Mouse (Mus musculus): ENCODE data around the gene Iscu. TPM values are rescaled to one million over a fixed set of nuclear protein-coding genes. Genes with fewer than 3 reads are reported as not detected.
"Not testable (repeated sequence)": the region's sequence is repeated elsewhere in the genome, so short reads cannot be mapped to it uniquely, and the experiment has no call there.

Gene Iscu
- polyA plus RNA-seq, 1 experiment from 2014 or later: 132 TPM

DNA sequence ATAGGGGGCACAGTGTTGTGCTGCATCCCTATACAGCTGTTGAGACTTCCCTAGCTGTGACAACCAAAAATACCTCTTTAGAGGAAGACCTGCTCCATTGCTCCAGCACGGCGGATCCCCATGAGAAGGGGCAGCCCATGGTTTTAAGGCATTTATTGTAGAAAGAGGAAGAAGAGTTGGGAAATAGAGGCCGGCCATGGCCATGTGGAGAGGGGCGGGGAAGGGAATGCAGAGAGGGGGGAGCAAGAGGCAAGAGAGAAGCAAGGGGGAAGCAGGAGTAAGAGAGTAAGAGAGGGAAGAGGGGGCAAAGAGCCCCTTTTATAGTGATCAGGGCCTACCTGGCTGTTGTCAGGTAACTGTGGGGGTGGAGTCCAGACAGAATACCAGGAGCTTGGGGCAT lies 37.6 kb downstream of the Iscu start:
- H3K36me3 ChIP-seq (ENCODE audit: control insufficient read depth, insufficient read depth, low read length): no peaks in the 10 kb centered on the region
- H3K27me3 ChIP-seq (ENCODE audit: control insufficient read depth, insufficient read depth, low read length): no peaks in the 10 kb centered on the region
- peaks cover 2 to 5% of the 10 kb centered on the region in 2 experiments for H3K4me1 ChIP-seq (ENCODE audit: control insufficient read depth in 2 of 2, insufficient read depth in 2 of 2, low read length in 2 of 2)
- no peak for ATAC-seq (ENCODE audit: insufficient number of reproducible peaks, insufficient read depth, low FRiP score, low read depth)
- no peak overlapping the region for H3K4me3 ChIP-seq (ENCODE audit: control insufficient read depth in 1 of 2, insufficient read depth in 1 of 2, low read depth in 1 of 2, low read length in 2 of 2)
- WGBS: 87% methylated on average over 4 of the region's 4 CpGs
- H3K9me3 ChIP-seq (ENCODE audit: control insufficient read depth, low read length): 0 out of 2 replicates have a peak, but pooled peaks cover 3% of the 10 kb centered on the region
- H3K4me2 ChIP-seq (ENCODE audit: low read length): no peak overlapping the region
- H3K9ac ChIP-seq (ENCODE audit: low read length): no peak overlapping the region
- no peak overlapping the region for H3K27ac ChIP-seq (replicated peaks in 1 of 2; ENCODE audit: control insufficient read depth in 1 of 2, insufficient read depth in 1 of 2, low read depth in 2 of 2, low read length in 2 of 2)

DNA sequence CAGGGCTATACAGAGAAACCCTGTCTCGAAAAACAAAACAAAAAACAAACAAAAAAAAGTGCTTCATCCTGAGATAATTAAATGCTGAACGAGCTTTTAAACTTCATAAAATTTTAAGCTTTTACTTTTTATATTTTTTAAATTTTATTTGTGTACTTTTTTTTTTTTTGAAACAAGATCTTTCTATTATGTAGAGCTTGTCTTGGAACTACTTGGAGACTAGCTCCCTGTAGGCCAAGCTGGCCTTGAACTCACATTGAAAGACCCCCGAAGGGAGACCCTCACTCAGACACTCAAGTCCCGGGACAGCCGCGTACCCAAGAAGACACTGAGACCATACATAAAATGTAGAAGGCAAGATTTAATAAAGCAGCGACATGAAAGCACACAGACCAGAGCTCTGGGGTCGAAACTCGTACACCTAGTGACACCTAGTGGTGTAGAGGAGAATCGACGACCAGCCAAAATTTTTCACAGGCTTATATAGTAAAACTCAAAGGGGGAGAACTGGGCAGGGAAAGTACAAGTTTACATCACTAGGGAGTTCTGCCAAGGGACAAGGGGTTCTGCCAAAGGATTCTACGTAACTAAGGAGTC lies 39.4 kb downstream of the Iscu start:
- 20% methylated on average over 11 of the region's 12 CpGs for WGBS
- not testable (repeated sequence) for H3K36me3 ChIP-seq (ENCODE audit: control insufficient read depth, insufficient read depth, low read length)

GRCm38 (mm10) chr5:113812638-113813037 lies 40.1 kb downstream of the Iscu start:
- no peak overlapping the region for H3K4me3 ChIP-seq (ENCODE audit: control insufficient read depth in 1 of 2, insufficient read depth in 1 of 2, low read depth in 1 of 2, low read length in 2 of 2)
- whole genome bisulfite sequencing: 88% methylated on average over 2 of the region's 2 CpGs
- peaks cover 2 to 5% of the 10 kb centered on the region in 2 experiments for H3K4me1 ChIP-seq (ENCODE audit: control insufficient read depth in 2 of 2, insufficient read depth in 2 of 2, low read length in 2 of 2)
- no peak overlapping the region for H3K27ac ChIP-seq (replicated peaks in 1 of 2; ENCODE audit: control insufficient read depth in 1 of 2, insufficient read depth in 1 of 2, low read depth in 2 of 2, low read length in 2 of 2)
- no peak for ATAC-seq (ENCODE audit: insufficient number of reproducible peaks, insufficient read depth, low FRiP score, low read depth)
- no peaks in the 10 kb centered on the region for H3K27me3 ChIP-seq (ENCODE audit: control insufficient read depth, insufficient read depth, low read length)
- no peak overlapping the region for H3K4me2 ChIP-seq (ENCODE audit: low read length)
- H3K9ac ChIP-seq (ENCODE audit: low read length): no peak overlapping the region
- 0 out of 2 replicates have a peak, but pooled peaks cover 3% of the 10 kb centered on the region for H3K9me3 ChIP-seq (ENCODE audit: control insufficient read depth, low read length)
- no peaks in the 10 kb centered on the region for H3K36me3 ChIP-seq (ENCODE audit: control insufficient read depth, insufficient read depth, low read length)

More for the DNA sequence above, 39.4 kb downstream of the Iscu start:
- not testable (repeated sequence) for H3K4me1 ChIP-seq (ENCODE audit: control insufficient read depth in 2 of 2, insufficient read depth in 2 of 2, low read length in 2 of 2); H3K27ac ChIP-seq (replicated peaks in 1 of 2; ENCODE audit: control insufficient read depth in 1 of 2, insufficient read depth in 1 of 2, low read depth in 2 of 2, low read length in 2 of 2); H3K27me3 ChIP-seq (ENCODE audit: control insufficient read depth, insufficient read depth, low read length); H3K4me2 ChIP-seq (ENCODE audit: low read length); H3K4me3 ChIP-seq (ENCODE audit: control insufficient read depth in 1 of 2, insufficient read depth in 1 of 2, low read depth in 1 of 2, low read length in 2 of 2); H3K9ac ChIP-seq (ENCODE audit: low read length); ATAC-seq (ENCODE audit: insufficient number of reproducible peaks, insufficient read depth, low FRiP score, low read depth); H3K9me3 ChIP-seq (ENCODE audit: control insufficient read depth, low read length)

- H3K9ac ChIP-seq (ENCODE audit: low read length): no peak overlapping the region
- WGBS: 19% methylated on average over 9 of the region's 9 CpGs
- H3K27ac ChIP-seq (replicated peaks in 1 of 2; ENCODE audit: control insufficient read depth in 1 of 2, insufficient read depth in 1 of 2, low read depth in 2 of 2, low read length in 2 of 2): no peak overlapping the region
- 0 out of 2 replicates have a peak, but pooled peaks cover 3% of the 10 kb centered on the region for H3K9me3 ChIP-seq (ENCODE audit: control insufficient read depth, low read length)
- no peak for ATAC-seq (ENCODE audit: insufficient number of reproducible peaks, insufficient read depth, low FRiP score, low read depth)
- H3K4me1 ChIP-seq (ENCODE audit: control insufficient read depth in 2 of 2, insufficient read depth in 2 of 2, low read length in 2 of 2): no peaks in the 10 kb centered on the region
- no peaks in the 10 kb centered on the region for H3K27me3 ChIP-seq (ENCODE audit: control insufficient read depth, insufficient read depth, low read length)
- H3K36me3 ChIP-seq (ENCODE audit: control insufficient read depth, insufficient read depth, low read length): no peaks in the 10 kb centered on the region
- no peak overlapping the region for H3K4me2 ChIP-seq (ENCODE audit: low read length)
- no peak overlapping the region for H3K4me3 ChIP-seq (ENCODE audit: control insufficient read depth in 1 of 2, insufficient read depth in 1 of 2, low read depth in 1 of 2, low read length in 2 of 2)
These were observed 41.1 kb downstream of the Iscu start for GRCm38 (mm10) chr5:113813608-113814007.

DNA sequence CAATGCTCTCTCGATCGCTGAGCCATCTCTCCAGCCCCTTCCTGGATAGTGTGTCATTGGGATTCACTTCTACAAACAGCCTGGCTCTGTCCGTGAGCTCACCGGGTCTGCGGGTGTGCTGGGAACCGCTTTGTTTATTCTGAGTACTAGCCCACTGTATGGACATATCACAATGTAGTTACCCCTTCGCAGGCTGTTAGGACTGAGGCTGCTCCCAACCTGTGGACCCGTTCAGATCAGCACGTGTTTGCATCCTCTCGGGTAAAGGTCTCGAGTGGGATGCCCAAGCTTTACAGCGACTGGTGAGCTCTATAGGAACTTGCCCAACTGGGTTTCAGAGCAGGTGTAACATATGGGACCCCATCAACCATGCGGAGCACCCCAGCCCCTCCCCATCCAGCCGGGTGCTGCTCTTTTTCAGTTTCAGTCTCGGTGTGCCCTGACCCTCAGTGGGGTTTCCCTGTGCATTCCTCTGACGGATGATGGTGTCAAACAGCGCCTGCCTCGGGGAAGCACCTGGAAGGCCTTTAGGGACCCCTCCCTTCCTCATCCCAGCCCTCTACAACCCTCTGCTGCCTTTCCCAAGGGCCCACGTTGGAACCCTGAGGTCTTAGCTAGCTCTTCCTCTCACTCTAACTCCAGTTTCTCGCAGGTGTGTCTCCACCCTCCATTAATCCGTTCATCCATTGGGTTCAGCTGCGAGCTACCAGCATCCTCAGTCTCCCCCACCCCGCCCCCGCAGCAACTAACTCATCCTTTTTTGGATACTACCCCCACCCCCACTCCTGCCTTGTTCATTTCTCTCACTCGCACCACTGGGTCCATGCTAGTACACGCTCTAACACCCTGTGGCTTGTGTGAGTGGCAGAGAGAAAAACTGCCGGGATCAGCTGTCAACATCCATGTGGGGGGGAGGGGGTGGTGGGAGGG lies 41.8 kb downstream of the Iscu start:
- H3K4me2 ChIP-seq (ENCODE audit: low read length): no peak overlapping the region
- no peak overlapping the region for H3K27ac ChIP-seq (replicated peaks in 1 of 2; ENCODE audit: control insufficient read depth in 1 of 2, insufficient read depth in 1 of 2, low read depth in 2 of 2, low read length in 2 of 2)
- no peak for ATAC-seq (ENCODE audit: insufficient number of reproducible peaks, insufficient read depth, low FRiP score, low read depth)
- WGBS: 29% methylated on average over 27 of the region's 27 CpGs
- no peaks in the 10 kb centered on the region for H3K4me1 ChIP-seq (ENCODE audit: control insufficient read depth in 2 of 2, insufficient read depth in 2 of 2, low read length in 2 of 2)
- no peaks in the 10 kb centered on the region for H3K27me3 ChIP-seq (ENCODE audit: control insufficient read depth, insufficient read depth, low read length)
- H3K9ac ChIP-seq (ENCODE audit: low read length): no peak overlapping the region
- no peak overlapping the region for H3K4me3 ChIP-seq (ENCODE audit: control insufficient read depth in 1 of 2, insufficient read depth in 1 of 2, low read depth in 1 of 2, low read length in 2 of 2)
- H3K36me3 ChIP-seq (ENCODE audit: control insufficient read depth, insufficient read depth, low read length): no peaks in the 10 kb centered on the region
- 0 out of 2 replicates have a peak, but pooled peaks cover 3% of the 10 kb centered on the region for H3K9me3 ChIP-seq (ENCODE audit: control insufficient read depth, low read length)

DNA sequence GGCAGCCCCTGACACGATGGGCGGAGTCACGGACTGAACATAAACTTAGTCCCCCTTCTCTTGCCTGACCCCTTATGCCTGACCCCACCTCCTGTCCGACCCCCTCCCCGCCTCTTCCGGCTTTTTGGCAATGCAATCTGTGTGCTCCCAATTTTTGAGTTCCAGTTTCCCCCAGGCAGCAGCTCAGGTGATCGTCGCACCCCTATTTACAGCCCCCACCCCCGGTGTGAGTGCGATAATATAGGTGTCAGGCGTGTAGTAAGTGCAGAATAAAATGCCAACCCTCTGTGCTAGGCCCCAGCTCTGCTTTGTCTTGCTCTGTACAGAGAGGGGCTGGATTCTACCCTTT lies 42.5 kb downstream of the Iscu start:
- 0 out of 2 replicates have a peak, but pooled peaks cover 3% of the 10 kb centered on the region for H3K9me3 ChIP-seq (ENCODE audit: control insufficient read depth, low read length)
- no peak for ATAC-seq (ENCODE audit: insufficient number of reproducible peaks, insufficient read depth, low FRiP score, low read depth)
- no peak overlapping the region for H3K4me3 ChIP-seq (ENCODE audit: control insufficient read depth in 1 of 2, insufficient read depth in 1 of 2, low read depth in 1 of 2, low read length in 2 of 2)
- no peak overlapping the region for H3K4me2 ChIP-seq (ENCODE audit: low read length)
- H3K27me3 ChIP-seq (ENCODE audit: control insufficient read depth, insufficient read depth, low read length): no peaks in the 10 kb centered on the region
- no peaks in the 10 kb centered on the region for H3K36me3 ChIP-seq (ENCODE audit: control insufficient read depth, insufficient read depth, low read length)
- H3K9ac ChIP-seq (ENCODE audit: low read length): no peak overlapping the region
- no peaks in the 10 kb centered on the region for H3K4me1 ChIP-seq (ENCODE audit: control insufficient read depth in 2 of 2, insufficient read depth in 2 of 2, low read length in 2 of 2)
- 46% methylated on average over 11 of the region's 11 CpGs for WGBS
- H3K27ac ChIP-seq (replicated peaks in 1 of 2; ENCODE audit: control insufficient read depth in 1 of 2, insufficient read depth in 1 of 2, low read depth in 2 of 2, low read length in 2 of 2): no peak overlapping the region

DNA sequence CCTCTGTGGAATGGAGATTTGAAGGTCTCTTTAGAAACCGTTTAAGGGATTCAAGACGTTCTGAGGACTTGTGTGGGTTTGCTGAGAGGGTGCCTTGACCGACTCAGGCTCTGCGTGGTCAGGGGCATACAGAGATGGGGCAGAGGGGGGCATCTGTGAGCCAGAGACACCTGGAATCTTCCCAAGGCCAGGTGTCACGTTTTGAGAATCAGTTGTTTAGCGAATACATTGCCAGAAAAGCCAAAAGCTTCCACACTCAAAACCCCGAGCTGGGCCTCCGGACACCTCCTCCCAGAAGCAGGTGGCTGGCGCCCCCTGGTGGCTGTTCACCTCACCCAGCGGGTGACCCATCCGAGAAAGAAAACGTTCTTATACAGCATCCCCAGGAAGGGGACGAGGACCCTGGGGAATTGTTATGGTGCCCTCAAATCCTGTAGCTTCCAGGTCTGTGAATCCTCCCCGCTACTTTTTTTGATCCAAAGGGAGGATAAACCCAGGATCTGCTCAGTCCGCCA lies 43.1 kb downstream of the Iscu start:
- H3K4me1 ChIP-seq (ENCODE audit: control insufficient read depth in 2 of 2, insufficient read depth in 2 of 2, low read length in 2 of 2): no peaks in the 10 kb centered on the region
- no peaks in the 10 kb centered on the region for H3K27me3 ChIP-seq (ENCODE audit: control insufficient read depth, insufficient read depth, low read length)
- H3K9me3 ChIP-seq (ENCODE audit: control insufficient read depth, low read length): 0 out of 2 replicates have a peak, but pooled peaks cover 3% of the 10 kb centered on the region
- H3K4me2 ChIP-seq (ENCODE audit: low read length): no peak overlapping the region; the same call in 1 of the 2 replicates
- H3K9ac ChIP-seq (ENCODE audit: low read length): no peak overlapping the region
- H3K36me3 ChIP-seq (ENCODE audit: control insufficient read depth, insufficient read depth, low read length): no peaks in the 10 kb centered on the region
- H3K27ac ChIP-seq (replicated peaks in 1 of 2; ENCODE audit: control insufficient read depth in 1 of 2, insufficient read depth in 1 of 2, low read depth in 2 of 2, low read length in 2 of 2): no peak overlapping the region
- no peak for ATAC-seq (ENCODE audit: insufficient number of reproducible peaks, insufficient read depth, low FRiP score, low read depth)
- WGBS: 12% methylated on average over 15 of the region's 15 CpGs
- no peak overlapping the region for H3K4me3 ChIP-seq (ENCODE audit: control insufficient read depth in 1 of 2, insufficient read depth in 1 of 2, low read depth in 1 of 2, low read length in 2 of 2)

All from heart, embryonic 14.5 days (tissue).